Mouse (Mus musculus) adrenal gland, postnatal 4 days (tissue): ENCODE data around the gene Anapc15-ps. TPM values are rescaled to one million over a fixed set of nuclear protein-coding genes. Genes with fewer than 3 reads are reported as not detected.

Experiments
- DNase-seq, 2 experiments: peaks; one replicate each; pipeline ENCODE4 v3.0.0; 2021 to 2022; ENCODE audit warnings: low spot score in 2 of 2, mixed read lengths in 2 of 2
- total RNA-seq, 2 experiments: library from RNA; stranded (reverse); gene quantifications; 2 replicates each; pipeline ENCODE4 v1.2.3; 2021

The Anapc15-ps gene
- total RNA-seq, 2 experiments from 2014 or later = not detected

DNA sequence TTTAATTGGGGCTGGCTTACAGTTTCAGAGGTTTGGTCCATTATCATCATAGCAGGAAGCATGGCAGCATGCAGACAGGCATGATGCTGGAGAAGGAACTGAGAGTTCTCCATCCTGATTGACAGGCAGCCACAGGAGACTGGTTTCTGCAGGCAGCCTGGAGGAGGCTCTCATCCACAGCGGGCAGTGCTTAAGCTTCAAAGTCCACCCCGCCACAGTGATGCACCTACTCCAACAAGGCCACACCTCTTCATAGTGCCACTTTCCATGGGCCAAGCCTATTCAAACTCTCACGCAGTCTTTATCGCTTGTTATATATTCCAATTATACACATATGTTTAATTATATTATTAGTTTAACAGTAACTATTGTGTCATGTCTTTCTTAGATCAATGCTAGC, 18.1 kb upstream of the Anapc15-ps start:
- no peak for DNase-seq

DNA sequence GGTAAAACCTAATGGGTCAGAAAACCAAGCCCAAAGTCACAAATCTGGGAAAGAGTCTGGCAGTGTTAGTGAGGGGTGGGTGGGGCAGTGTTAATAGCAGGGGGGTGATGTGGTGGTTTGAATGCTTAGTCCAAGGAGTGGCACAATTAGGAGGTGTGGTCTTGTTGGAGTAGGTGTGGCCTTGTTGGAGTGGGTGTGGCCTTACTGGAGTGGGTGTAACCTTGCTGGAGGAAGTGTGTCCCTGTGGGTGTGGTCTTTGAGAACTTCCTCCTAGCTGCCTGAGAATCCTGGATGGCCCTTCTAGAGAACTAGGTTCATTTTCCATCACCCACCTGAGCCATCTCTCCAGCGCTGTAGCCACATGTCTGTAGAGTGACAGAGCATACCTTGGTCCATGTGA, 16.6 kb upstream of the Anapc15-ps start:
- no peak for DNase-seq

DNA sequence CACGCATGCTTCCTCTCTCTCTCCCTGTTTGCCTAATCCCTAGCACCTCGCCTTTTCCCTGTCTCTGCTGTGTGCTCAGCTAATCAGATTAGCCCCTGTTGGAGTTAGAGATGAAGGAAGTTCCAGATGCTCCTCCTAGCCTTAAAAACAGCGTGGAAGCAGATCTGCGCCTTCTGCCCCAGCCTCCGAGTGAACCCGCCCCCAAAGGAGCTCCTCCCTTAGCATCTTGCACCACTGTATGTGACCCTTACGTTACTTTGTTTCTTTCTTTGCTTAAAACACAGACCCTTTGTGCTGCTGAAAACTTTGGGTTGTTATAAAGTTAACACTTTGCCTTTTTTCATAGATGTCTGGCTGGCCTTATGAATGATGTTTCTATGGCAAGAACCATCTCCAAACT, 15.8 kb upstream of the Anapc15-ps start:
- DNase-seq = no peak

DNA sequence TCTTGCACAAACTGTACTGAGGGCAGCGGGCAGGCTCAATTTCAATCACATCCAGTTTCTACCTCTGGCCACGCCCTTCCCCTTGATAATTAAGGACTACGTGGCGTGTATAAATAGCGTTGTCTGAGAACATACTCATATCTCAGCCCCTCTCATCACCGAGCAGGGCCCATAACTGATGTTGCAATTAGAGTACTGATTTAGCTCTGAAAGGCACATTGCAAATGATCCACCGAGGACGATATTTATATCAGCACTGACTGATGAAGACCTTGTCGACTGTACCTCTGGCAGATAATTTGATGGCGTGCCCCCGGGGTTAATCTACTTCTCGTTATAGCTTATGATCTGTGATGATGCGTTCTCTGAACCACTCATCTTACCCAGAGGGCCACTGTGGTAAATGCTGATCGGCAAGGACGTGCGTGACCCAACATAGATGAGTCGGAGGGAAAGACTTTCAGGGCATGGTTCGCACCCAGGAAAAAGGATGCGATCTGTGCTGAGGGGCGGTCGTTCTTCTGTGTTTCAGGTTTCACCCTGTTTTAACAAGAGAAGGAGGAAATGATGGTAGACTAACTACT, 14.4 kb upstream of the Anapc15-ps start:
- DNase-seq = no peak

DNA sequence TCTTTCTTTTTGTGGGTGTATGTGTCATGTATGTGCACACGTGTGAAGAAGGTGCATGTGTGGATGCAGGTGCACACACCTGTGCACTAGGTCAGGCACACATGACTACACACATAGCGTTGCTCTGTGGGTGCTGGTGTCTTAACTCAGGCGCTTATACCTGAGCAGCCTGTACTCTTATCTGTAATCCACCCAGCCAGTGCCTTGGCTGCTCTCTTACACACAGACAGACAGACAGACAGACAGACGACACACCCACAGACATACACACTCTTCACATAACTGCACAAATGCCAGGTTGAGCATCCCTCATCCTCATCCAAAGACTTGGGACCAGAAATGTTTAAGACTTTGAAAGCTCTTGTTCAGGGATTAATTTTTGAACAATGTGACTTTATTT, 12.8 kb upstream of the Anapc15-ps start:
- DNase-seq = no peak

DNA sequence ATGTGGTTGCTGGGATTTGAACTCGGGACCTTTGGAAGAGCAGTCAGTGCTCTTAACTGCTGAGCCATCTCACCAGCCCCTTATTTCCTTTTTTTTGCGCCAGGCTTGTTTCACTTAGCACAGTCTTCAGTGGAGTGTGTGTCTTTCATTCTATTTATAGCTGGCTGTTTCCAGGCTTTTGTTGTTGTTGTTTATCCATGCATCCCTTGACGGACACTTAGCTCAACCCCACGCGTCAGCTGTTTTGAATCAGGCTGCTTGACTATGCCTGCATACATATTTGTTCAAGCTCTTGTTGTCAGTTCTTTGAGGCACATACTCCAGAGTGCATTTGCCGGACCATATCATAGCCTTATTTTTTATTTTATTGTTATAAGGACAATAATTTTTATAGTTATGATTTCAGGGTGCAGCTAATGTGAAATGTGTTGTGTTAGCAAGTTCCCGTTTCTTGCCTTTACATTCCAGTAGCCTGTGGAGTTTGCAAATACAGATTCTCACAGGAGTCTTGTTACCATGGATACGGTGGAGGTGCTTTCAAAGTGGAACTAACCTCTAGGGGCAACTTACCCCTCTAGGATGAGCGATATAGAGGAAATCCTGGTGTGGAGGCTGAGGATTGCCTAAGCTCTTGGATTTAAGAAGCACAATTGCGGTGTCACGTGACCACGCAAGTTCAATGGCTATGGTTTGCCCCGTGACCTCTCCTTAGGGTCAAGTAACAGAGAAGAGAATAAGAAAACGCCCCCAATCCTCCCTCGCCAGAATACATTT, 11.7 kb upstream of the Anapc15-ps start:
- DNase-seq = no peak

DNA sequence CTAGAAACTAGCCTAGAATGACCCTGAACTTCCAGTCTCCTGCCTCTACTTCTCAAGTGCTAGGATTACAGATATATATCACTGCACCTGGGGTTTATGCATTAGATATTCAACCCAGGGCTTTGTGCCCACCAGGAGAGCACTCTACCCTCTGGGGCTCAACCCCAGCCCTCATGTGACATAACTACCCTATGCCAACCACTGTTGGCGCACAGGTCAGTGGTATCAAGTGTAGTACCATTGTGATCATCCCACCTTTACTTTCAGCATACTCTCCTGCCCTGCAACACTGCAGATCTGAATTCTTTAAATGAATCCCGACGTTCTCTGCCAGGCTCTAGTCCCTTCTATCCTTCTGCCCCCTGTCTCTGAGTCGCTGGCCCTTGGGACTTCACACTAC, 11.0 kb upstream of the Anapc15-ps start:
- no peak for DNase-seq

DNA sequence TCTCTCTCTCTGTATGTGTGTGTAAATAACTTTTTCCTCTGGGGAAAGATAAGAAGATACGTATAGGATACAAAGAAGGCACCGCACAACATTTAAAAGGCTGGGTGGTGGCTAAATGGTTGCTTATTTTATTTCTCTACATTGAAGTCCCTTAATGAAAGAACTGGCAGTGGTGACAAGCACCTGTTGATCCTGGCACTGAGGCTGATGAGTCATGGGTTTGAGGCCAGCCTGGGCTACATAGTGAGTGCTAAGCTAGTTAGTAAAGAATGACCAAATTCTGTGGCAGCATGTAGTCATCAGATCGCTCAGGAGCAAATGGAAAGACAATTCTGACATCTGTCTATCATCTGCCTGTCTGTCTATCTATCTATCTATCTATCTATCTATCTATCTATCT, 10.5 kb upstream of the Anapc15-ps start:
- DNase-seq = no peak

DNA sequence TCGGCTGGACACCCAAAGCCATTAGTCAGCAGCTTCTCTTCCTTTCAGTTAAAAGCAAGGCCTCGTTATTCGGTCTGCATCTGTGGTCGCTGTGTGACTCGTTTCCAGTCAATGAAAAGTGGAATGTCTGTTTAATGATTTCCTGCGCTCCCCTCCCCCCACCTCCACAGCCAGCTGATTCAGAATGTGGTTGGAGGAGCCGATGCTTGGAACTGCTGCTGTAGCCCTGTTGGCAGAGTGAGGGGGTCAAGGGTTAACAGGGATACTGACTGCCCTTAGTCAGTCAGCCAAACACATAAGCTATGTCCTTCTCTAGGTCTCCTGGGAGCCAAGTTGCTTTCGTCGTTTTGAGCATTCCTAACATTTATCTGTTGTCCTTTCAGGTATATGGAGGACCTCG, 9.7 kb upstream of the Anapc15-ps start:
- no peak for DNase-seq

DNA sequence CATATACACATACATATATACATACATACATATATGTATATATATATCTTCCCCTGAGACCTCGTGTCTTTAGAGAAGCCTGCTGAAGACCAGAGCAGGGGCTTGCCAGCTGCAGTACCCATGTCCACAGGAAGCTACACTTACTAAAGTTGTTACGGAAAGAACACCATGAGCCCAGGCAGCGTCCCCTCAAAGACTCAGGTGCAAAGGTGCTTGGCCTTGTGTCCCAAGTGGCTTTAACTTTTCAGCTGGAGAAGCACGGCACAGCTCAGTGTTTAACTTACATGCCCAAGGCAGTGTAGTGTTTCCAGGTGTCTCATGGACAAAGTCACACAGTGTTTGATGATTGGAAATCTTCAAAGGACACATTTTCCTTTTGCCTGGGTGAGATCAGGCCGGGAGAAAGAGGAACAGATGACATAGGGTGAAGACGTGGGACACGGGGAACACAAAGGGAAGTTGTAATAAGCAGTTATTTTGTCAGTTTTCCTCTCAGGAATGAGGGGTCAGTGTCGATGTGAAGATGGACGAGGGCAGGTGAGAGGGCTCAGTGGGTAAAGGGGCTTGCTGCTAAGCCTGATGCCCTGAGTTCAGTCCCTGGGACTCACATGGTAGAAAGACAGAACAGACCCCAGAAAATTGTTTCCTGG, 9.0 kb upstream of the Anapc15-ps start:
- DNase-seq = no peak

DNA sequence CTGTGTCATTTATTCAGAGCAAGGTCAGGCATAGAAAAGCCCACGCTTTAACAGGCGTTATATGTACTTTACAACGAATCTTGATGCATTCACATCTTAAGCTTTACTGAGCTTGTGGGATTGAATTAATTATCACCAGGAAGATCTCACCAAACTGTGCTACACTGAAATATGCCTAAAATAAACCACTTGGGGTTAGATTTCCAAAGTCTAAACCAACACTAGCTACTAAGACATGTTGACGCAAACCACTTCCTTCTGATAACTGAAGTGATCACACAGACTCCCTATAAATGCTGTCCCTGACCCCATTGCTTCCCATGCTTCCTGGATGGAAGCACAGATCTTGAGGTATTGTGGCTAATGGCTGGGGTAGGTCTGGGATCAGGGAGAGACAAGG, 8.2 kb upstream of the Anapc15-ps start:
- no peak for DNase-seq

DNA sequence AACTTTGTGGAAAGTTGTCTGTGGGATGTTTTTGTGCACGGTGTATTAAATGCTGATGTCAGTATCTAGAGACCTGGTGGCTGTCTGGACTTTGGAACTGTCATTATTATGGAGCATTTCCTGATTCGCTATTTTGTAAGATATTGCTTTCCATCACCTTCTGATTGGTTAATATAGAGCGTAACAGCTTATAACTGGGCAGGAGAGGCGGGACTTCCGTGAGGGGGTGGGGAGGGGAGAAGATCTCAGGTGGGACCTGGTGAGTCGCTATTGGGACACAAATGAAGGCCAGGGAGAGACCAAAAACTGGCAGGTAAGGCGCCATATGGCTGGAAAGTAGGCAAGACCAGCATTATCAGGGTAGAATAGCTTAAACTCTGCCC, 7.8 kb upstream of the Anapc15-ps start:
- no peak for DNase-seq

DNA sequence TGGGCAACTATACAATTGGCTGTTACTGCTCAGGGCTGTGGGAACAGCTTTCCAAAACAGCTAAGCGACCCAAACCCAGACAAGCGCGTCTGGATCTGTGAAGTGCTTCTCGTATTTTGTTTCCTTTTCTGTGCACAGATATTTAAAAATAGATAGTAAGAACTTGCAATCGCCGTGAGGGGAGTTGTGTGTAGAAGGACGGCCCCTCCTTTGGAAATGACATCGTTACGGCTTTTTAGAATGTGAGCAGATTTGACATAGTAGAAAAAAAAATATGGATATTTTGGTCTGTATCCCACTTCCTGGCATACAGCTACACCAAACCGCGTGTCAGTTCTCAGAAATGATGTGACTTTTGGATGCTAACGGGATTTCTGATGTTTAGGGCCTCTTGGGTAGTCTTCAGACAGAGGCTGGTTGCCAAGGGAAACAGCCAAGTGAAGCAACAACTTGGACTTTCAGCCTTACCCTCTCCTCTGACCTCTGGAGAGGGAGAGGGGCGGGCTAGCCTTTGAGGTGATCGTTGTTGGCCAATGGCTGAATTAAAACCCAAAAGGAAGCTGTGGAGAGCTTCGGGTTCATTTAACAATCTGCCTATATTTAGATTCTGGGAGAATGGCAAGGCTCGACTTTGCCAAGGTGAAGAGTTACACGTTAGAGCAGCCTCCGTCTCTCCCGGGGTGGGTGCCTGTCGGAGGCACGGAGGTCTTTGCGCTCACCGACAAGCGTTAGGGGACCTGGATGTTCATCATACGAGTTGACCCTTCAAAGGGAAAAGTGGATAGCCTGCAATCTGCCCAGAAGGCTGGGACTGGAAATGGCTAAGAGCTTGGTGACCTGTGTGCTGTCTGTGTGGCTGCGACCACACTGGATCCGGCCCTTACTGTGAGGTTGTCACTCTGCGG, 7.2 kb upstream of the Anapc15-ps start:
- no peak for DNase-seq

DNA sequence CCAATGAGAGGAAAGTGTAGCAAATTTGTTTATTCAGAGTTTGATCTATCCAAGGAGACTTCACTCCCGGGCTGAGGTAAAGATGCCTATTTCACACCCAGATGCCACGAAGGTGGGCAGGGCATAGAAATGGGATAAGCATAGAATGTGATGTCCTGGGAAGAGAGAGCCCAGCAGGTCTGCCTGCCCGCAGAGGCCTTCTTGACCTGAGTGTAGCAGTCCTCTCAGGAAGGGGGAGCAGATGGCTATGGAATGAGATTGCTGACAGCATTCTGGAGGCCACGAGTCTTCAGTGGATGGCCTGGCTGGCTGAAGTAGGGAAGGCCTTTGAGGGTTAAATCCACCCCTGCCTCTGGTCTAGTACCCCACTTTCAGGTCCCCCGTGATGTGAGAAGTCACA, 5.9 kb upstream of the Anapc15-ps start:
- DNase-seq = no peak

DNA sequence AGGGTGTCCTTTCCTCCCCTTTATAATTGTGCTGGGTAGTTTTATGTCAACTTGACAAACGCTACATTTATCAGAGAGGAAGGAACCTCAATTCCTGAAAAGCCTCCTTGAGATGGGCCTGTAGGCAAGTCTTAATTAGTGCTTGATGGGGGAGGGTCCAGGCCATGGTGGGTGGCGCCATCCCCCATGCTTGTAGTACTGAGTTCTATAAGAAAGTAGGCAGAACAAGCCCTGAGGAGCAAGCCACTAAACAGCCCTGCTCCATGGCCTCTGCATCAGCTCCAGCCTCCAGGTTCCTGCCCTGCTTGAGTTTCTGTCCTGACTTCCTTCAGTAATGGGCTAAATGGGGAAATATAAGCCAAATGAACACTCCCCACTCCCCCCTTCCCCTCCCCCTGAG, 5.4 kb upstream of the Anapc15-ps start:
- DNase-seq = no peak

DNA sequence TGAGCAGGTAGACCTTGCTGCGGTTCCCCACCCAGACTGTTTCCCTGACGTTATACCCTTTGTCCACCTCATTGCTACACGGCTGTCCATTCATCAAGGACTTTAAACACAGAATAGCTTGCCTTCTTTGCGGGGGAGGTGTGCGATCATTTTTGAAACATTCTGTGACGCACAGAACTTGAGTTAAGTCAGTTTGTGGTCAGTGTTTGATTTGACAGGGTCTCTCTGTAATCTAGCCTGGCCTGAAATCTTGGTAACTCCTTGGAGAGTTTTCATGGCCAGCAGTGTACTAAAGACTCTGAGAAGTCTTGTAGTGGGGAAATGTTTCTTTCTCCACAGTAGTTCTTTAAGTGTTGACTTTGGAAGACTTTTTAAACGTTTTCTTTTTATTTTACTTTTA, 5.0 kb upstream of the Anapc15-ps start:
- no peak for DNase-seq

DNA sequence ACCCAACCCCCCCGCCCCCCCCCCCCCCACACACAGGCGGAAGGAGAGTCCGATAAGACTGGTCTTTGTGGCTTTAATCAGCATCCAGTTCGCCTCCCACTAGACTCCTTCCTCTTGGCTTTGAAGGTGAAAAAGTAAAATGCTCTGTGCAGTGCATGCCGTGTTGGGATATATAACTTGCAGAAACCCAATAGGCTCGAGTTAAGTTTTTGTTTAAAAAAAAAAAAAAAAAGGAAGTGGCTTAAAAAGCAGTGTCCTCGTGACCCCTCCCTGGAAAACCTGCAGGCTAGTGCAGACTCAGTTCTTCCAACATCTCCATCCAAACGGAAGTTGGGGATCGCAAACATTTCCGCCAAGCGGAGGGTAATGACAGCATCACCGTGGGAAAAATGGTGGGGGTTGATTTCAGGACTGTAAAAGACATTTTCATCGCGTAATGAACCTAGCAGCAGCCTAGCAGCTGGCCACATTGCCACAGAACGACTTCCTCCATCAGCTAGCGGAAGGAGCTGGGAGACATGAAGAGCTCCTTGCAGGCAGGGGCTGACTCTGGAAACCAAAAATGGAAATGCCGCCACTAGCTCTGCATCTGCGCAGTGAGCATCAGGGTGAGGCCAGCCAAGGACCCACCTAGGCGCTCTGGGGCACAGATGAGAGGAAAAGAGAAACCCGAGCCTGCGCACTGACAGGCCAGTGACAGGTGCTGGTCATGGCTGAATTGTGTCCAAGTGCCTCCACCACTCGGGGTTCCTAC, 4.3 kb upstream of the Anapc15-ps start:
- no peak for DNase-seq

DNA sequence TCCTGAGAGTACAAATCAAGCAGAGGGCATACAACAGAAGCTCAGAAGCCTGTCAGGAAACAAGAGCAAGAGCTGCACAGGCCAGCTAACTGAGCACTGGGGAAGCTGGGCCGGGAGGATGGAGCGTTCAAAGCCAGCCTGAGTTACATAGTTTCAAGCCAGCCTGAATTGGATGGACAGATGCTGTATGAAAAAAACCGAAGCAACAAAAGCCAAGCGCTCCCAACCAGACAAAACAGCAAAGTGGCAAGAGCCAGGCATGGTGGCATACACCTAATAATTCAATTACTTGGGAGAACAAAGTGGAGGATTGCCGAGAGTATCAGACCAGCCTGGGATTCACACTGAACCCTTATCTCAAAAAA, 3.7 kb upstream of the Anapc15-ps start:
- DNase-seq = no peak

DNA sequence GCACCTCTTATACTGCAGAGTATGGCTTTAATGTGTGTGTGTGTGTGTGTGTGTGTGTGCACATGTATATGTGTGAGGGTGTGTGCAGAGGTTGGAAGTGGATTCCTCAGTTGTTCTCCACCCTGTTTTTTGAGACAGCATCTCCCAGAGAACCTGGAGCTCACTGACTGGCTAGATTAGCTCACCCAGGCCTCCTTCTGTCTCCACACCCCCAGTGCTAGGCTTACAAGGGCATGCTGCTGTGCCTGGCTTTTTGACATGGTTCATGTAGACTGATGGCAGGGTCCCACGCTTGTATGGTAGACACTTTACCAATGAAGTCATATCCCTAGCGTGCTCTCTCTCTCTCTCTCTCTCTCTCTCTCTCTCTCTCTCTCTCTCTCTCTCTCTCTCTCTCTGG, 3.1 kb upstream of the Anapc15-ps start:
- no peak for DNase-seq

DNA sequence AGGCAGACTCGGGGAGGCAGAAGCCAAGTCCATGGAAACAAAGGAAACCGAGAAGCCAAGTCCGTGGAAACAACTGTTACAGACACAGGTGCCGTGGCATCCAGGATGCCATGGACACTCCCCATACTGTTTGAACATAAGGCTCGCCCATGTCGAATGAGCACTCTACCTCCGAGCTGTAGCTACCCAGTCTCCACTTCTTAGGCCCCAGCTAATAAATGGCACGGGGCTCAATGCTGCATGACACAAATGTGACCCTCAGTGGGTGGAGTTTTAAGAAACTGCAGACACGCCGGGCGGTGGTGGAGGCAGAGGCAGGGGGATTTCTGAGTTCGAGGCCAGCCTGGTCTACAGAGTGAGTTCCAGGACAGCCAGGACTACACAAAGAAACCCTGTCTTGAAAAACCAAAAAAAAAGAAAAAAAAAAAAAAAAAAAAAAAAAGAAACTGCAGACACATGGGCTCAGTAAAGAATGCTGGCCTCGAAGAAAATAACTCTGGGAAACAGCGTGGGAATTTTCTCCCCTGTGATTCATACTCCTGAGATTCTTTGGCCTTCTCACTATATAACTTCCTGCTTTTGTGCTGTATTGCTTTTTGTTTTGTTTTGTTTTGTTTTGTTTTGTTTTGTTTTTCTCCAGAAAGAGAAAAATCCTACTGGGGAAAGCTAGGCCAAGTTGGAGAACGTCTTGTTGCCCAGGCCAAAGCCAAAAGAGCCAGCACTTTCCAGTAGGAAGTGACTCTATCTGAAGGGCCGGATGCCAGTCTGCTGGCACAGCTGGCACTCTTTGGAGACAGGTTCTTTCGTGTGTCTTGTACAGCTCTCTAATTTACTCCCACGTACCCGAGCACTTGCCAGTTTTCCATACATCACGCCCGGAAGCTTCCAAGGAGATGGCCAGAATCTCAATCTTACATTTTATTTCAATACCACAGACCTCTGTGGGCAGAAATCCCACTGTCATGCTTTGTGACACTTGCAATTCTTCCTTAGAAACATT, 2.2 kb downstream of the Anapc15-ps start:
- DNase-seq = no peak
